Mouse (Mus musculus) forelimb bud, embryonic 11.5 days (tissue): Measurements from ENCODE around the gene Polr3b.

Experiments used
- DNase-seq: peaks from one replicate; pipeline ENCODE4 v3.0.0-alpha.2; 2012; ENCODE audit warnings: low read depth, low spot score

Gene Polr3b

DNA sequence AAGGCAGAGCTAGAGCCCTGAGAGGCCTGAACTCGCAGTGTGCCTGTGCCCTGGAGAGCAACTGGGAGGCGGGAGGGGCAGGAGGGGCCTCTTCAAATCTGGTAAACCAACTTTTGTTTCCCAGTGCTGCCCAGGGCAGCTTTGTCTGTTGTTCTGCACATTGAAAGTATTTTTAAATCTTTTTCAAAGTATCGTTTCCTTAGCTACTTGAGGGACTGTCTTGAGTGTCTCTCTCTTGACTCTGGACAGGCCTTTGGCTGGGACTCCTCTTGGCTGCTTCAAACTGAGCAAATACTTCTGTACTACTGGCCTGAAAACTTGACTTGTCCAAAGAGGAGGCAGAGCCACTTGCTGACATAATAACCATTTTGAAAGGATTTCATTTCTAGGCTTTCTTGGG is 11.3 kb upstream of the Polr3b start:
- DNase-seq, result no peak

DNA sequence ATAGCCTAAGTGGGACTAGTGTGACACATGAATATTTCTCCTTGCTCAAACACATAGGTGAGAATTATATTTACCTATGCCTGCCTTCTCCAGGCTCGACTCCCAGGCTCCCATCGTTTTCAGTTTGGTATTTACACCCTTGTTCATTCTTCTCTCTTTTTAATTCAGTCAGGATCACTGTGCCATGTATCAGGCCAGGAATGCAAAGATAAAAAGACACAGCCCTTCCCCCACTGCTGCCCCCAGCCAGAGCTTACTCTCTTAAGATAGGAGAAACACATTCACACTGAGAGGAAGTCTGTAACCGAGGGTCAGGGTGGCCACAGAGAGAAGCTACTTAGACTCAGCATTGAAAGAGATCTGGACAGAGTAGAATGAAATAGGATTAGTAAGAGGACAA is 10.4 kb upstream of the Polr3b start:
- no peak for DNase-seq

DNA sequence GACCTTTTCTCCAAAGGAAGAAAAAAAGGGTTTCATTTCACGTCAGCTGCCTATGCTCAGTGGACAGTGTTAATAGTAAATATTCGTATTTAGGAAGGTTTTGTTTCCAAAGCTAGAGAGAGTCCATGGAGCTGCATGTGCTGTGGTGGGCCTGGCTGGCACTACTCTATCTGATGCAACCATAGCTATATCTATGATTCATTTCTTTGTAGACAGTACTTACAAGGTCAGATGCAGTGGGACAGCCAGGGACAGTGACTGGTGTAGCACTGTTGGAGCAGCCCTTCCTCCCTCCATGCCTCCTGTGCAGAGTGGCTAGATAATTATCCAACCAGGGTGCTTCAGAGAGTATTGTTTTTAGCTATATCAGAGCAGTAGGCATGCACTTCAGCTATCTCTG is 9.8 kb upstream of the Polr3b start:
- no peak for DNase-seq

DNA sequence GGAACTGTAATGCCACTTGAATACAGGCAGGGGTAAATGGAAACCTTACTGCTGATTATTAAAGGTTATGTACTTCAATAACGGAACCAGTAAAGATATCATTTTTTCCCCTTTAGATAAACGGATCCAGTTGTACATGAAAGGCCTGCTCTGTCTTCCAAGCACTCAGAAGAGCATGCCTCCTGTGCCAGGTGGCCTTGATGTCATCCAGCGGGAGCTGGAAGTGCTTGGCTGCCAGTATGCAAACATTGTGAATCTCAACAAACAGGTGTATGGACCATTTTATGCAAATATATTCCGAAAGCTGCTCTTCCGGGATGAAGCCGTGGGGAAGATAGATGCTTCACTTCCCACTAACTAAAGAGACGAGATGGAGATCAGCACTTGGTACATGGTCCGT is 8.7 kb upstream of the Polr3b start:
- DNase-seq, result no peak

DNA sequence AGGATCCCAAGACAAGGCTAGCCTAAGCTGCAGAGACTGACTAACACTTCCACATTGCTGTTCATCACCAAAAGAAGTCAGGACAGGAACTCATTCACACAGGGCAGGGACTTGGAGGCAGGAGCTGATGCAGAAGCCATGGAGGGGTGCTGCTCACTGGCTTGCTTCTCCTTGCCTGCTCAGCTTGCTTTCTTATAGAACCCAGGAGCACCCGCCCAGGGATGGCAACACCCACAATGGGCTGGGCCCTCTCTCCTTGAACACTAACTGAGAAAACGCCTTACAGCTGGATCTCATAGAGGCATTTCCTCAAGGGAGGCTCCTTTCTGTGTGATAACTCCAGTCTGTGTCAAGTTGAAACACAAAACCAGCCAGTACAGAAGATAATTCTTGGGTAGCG is 7.0 kb upstream of the Polr3b start:
- no peak for DNase-seq

DNA sequence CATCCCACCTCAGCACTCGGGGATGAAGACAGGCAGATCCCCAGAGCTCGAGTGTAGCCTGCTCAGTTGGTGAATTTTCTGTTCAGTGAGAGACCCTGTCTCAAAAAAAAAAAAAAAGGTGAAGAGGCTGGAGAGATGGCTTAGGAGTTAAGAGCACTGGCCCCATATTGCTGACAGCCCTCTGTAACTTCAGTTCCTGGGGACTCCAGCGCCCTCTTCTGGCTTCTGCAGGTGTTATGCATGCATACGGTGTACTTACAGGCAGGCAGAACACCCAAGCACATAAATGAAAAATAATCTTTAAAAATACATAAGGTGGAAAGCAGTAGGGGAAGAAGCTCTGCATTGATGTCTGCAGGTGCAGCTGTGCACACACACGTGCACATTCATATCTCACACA is 9.1 kb downstream of the Polr3b start:
- peak; percentile 24 for DNase-seq

DNA sequence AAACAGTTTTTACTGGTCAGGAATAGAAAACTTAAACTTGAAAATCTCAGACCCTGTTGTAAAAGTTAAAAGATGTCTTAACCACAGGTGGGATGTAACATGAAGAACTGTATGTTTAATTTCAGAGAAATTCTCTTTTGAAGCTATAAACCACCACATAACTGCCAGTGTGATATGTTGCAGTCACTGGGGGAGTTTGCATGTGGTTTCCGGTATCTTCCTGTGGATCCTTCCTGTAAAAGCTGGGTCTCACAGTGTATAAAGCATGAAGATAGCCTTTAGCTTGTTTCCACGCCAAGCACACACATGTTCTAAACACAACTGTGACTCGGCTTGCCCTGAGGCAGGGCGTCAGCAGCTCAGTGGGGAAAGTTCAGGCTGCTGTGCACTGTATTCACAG is 9.9 kb downstream of the Polr3b start:
- no peak for DNase-seq

DNA sequence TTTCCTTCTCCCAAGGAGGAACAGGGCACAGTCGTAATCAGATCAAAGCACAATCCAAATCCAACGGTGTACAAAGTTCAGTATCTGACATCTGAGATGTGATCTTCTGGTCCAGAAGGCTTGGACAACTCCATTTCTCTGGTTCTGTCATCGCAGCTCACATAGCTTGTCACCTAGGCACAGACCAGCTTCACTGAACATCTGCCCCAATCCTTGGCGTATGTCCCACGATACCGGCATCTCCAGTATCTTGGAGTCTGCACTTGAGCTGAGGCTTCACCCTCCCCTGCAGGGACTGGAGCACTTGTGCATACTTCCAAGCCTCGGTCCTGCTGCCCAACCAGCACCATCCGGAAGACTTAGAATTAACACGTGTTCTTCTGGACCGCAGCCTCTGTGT is 14.6 kb downstream of the Polr3b start:
- DNase-seq, result no peak

DNA sequence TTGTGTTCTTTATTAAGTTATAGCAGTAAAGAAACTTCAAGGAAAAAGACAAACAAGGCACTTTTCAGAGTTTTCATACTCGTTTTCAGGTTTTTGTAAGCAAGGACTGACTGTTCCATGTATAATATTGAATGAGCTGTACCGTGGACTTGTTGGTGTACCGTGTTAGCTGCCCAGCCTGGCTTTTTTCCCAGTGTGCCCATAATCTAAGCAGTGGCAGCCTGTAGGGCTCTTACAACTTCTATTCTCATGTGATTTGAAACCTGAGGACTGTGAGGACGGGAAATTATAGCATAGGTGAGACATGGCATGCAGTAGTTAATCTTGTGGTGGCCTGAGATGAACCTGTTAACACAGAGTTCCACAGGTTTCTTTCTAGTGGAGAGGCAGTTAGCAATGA is 16.3 kb downstream of the Polr3b start:
- DNase-seq, result no peak

DNA sequence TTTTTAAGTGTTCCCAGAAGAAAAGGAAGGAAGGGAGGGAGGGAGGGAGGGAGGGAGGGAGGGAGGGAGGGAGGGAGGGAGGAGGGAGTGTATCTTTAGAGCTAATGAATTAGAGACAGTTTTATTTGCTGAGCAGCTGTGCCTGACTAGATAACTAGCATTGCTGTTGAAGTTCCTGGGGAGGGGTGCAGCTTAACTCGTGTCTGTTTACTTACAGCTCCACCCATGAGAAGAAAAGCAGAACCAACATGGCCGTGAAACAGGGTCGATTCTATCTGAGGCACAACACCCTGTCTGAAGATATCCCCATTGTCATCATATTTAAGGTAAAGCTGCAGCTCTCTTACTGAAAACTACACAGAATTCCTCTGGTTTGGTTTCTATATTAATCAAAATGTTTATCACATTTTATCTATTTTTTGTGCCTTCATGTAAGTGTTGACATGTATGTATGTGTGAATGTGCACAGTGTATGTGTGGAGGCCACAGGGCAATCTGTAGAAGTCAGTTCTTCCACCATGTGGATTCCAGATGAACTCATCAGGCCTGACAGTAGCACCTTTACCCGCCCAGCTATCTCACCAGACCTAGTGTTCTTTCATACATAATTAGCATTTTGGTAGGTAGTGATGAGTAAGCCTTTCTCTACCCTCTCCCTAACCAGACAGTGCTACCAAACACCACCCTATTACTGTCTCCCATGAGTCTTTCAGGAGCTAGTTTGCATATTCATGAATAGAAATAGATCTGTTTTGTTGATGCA is 17.6 kb downstream of the Polr3b start:
- DNase-seq, result no peak

DNA sequence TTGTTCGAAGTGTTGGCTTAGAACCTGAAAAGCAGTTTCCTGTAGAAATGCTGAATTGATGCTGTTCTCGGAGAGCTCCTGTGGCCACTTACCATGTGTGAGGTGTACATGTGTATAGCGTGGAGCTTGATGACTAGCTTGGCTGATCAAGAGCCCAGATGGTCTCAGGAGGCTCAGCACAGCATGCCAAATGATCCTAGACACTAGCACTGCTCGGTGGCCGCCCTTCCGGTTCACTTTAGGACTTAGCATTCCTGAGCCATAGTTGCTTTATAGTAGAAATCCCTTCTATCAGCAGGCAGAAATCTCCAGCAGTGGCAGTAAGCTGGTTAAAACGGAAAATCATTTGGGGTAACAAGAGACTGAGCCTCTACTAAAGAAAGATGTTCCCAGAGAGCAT is 18.8 kb downstream of the Polr3b start:
- no peak for DNase-seq

DNA sequence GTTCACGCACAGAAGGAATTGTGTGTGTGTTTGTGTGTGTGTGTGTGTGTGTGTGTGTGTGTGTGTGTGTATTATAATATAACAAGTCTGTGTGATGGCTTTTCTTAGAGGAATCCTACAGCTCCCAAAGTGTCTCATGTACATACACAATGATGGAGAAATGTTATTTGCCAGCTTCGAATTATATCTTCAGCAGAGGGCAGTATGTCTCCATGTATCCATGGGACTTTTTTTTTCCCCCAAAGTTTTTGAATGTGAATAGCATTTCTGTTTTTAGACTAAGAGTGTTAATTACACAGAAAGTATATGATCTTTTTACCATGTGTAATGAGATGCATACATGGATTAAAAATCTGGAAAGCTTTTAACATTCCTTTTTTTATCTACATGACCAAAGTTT is 19.5 kb downstream of the Polr3b start:
- no peak for DNase-seq

DNA sequence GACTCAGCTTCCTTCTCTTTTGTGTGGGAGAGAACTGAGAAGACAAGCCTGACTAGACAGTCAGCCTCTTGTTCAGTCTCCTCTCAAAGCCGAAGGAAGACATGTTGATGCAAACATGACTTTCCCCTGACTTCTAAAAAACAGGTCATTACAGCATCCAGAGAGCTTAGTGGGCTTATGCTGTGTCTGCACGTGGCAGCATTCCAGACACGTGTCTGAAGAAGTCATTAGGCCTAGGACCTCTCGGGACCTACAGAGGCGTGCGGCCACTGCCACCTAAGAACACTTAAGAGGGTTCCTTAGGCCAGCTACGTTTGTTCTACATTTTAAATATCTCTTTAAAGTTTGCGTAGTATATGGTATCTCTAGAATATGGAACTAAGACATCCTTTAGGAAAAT is 23.8 kb downstream of the Polr3b start:
- DNase-seq, result no peak

DNA sequence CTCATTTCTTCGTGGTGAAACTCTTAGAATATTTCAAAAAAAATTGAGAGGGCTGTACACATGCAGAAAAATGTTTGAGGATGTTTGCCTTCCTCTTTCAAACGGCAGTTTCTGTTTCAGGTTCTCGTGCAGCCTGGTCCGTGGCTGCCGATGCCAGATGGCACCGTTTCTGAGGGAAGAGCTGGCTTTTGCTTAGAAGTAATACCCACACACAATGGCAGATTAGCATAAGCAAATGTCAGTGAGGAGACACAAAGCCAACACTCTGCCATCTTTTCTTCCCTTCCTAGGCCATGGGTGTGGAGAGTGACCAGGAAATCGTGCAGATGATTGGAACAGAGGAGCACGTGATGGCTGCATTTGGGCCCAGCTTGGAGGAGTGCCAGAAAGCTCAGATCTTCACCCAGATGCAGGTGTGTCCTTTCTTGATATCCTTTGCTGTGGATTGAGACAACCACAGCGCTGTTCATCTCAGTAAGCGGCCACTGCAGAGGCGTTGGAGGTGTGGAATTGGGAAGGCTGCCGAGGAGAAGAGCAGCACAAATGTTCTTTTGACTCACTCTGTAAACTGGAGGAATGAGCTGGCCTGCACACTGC is 24.5 kb downstream of the Polr3b start:
- DNase-seq, result no peak

DNA sequence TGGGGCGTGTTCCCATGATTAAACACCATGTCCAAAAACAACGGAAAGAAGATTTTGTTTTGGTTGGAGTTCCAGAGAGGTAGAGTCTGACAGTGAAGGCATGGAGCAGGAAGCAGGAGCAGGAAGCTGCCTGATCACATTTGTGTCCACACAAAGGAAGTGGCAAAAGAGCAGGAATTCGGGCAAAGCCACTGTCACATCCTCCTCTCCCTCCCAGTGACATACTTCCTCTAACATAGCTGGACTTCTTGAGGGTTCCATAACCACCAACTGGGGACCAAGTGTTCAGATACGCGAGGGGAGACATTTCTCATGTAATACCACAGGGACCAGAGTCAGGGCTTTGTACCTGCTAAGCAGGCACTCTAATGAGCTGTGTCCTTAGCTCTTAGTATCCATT is 25.2 kb downstream of the Polr3b start:
- no peak for DNase-seq

DNA sequence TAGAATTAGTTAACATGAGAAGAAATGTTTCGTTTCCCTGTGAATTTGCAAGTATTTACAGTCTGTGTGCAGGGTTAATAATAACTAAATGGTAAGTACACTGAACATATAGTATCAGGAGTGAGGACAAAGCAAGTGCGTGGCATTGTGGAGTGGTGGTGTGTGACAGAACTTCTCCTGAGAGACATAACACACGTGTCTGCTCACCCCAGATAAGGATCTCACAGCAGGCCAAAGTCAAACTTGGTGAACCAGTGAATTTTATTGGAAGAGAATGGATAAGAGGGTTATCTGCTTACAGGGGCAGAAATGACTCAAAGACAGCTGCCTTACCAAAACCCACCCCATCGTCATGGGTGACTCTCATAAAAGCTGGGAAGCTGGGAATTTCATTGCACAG is 26.8 kb downstream of the Polr3b start:
- DNase-seq, result no peak

DNA sequence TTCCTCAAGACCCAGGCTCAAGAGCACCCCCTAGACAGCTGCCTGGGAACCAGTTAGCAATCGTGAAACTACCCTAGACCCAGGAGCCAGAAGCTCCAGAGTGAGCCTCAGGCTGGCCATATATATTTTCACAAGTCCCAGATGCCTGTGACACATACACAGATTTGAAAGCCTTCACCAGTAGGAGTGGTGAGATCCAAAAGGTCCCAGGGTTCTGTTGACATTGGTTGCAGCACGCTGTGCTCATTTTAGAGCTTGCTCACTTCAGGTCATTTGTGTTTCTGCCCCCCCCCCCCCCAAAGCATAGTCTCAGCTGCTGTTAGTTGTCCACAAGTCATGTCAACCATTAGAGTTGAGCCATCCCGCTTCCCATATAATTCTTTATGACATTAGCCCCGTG is 31.9 kb downstream of the Polr3b start:
- DNase-seq, result no peak

DNA sequence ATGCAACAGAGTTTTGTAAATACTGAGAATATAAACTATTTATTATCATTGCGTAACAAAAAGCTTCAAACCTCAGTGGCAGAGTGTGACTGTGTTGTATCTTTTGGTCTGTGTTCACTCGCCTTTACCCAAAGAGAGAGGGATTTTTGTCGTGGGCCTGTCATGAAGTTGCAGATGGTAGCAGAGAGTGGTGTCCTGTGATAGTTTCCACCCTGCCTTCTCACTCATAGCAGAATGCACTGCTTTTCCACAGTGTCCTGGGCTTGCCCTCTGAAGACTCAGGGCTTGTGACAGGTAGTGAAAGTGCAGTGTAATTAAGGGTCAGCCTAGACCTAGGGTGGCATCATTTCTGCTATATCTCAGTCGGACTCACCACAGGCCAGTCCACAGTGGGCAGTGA is 32.6 kb downstream of the Polr3b start:
- DNase-seq, result no peak

DNA sequence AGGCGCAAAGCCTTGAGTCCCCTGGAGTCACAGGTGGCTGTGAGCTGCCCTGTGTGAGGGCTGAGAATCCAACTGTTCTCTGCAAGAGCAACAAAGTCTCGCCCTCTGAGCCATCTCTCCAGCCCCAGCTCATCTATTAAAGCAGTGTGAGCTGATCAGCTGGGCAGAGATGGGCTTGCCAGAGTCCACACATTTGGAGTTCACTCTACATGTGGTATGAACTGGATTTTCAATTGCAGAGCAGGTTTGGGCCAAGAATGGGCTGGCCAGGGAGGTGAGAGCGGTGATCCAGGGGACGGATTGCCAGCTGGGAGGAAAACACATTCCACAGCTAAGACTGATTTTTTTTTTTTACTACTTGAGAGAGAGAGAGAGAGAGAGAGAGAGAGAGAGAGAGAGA is 34.5 kb downstream of the Polr3b start:
- no peak for DNase-seq

DNA sequence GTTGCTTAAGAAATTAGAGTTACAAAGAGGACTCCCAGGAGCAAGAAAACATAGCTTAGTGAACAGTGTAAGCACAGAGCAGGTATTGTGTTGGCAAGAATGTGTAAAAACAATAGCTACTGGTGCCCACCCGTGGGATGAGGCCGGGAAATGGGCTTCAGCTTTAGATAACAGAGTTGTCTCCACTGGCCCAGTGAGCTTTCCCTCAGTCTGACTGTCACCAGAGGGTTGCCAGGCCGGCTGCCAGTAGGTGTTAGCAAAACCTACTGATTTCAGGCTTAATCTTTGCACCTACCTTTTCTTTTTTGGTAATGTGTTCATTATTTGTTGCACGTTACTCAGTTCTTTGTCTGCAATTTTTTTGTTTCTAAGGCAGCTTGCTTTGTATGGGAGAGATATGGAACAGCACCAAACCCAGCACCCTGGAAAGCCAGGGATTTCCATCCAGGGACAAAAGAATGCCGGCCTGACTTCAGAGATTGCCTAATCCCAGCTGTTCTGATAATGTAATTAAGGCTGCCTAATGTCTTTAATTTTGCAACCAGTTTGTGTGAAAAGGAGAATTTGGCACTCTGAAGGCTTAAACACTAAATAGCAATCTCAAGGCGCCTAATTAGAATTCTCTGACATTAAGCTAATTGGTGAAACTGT is 35.5 kb downstream of the Polr3b start:
- no peak for DNase-seq

DNA sequence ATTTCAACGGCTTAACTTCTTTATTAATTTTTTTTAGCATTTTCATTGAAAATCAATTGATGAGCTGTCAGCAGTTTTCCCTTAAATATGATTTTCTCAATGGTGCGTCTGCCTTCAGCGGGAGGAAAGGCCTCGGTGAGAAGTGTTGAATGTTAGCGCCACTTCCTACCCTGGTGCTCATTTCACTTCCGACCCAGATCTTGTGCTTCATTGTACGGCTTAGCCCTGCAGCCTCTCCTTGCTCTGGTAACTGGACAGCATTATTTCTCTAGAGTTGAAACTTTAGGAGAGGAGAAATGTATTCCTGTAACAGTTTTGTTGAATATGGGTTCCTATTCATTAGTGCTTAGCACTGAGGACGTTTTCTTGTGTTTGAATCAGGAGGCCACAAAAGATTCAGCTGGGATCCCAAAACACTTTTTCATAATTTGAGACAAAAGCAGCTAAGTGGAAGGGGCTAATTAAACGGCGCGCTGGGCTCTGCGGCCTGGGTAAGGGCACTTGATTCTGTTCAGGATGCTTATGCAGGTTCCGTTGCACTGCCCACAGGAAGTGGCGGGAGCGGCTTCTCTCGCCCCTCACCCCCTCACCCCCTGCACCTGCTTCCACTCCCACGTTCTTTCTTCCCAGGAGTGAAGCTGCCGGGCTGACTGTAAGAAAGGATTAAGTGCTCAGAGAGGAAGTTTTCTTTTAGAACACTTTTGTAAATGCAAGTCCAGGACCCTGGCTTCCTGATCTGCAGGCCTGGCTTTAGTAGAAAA is 36.2 kb downstream of the Polr3b start:
- DNase-seq, result no peak

DNA sequence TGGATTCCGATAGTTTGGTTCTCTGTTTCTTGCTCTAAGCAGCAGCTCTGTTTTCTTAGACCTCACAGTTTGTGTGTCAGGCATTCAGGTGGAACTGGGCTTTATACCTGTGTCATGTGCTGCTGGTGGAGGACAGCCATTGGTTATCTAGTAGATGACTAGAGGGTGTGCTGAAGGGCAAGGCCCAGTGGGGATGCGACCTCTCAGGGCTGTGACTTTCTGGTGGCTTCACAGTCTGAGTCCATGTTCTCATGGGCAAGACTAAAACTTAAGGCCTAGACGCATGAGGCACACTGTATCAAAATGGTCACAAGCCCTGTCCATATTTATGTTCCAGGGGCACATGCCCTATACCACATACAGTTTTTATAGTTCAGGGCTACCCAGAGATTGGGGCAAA is 37.2 kb downstream of the Polr3b start:
- DNase-seq, result no peak

DNA sequence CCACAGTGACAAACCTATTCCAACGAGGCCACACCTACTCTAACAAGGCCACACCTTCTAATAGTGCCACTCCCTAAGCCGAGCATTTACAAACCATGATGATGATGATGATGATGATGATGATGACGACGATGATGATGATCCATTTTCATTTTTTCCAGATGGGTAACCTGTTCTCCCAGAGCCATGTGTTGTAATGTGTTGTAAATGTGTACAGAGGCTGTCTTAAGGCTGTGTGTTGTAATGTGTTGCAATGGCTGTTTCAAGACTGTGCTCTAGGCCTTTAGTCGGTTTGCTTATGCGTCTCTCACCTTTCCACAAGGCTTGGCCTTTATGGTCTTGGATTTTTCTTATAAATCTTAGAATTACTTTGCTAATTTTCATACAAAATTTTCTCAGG is 40.0 kb downstream of the Polr3b start:
- DNase-seq, result no peak
